Mouse (Mus musculus): ENCODE results near the gene Lhb.

DNA sequence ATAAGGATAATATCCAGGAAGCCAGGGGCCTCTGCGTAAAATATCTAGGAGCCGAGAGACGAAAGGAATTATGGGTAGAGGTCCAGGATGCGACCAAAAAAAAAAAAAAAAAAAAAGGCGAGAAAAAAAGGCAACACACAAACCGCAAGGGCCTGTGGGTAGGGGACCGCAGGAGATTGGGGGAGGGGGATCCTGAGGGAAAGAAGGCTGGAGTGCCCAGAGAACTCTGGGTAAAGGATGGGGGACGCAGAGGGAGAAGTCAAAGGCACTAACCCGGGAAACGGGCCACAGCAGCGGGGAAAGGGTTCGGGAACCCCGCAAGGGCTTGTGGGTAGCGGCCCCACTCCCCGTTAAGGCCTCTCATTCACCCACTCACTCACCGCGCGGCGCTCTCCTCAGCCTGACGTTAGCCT lies 25.5 kb upstream of the Lhb start:
- TF ChIP-seq EP300 (optimal IDR thresholded peaks at IDR 0.05) (no peak), CTCF (IDR thresholded peaks at IDR 0.05; ENCODE audit: low read depth) (no peak)
